Mouse (Mus musculus): Measurements from ENCODE around the gene Pacrg.

- TF ChIP-seq CTCF (IDR thresholded peaks at IDR 0.05; ENCODE audit: control insufficient read depth, insufficient read depth, insufficient replicate concordance, low read depth, low read length) (no peak), POLR2A (IDR thresholded peaks at IDR 0.05; ENCODE audit: control insufficient read depth, low read depth, low read length) (no peak)
These were observed 228.5 kb downstream of the Pacrg start for GRCm38 (mm10) chr17:10611626-10612025.
